Mouse (Mus musculus) G1E (cell line): ENCODE data around the gene Idh1.

Experiments used
- CTCF ChIP-seq: IDR thresholded peaks from 2 replicates; pipeline ENCODE4 v1.5.1; 2012; ENCODE audit warnings: low read depth, low read length, inconsistent platforms, mixed read lengths
- GATA1 ChIP-seq: IDR thresholded peaks from 2 replicates; pipeline ENCODE4 v1.6.1; 2012; ENCODE audit warnings: borderline replicate concordance, low read length, inconsistent platforms, mixed read lengths

GRCm38 (mm10) chr1:65217567-65217966 is 31.3 kb upstream of the Idh1 start:
- no peak for TF ChIP-seq CTCF
- no peak for TF ChIP-seq GATA1
